Mouse (Mus musculus) C2C12 (cell line): ENCODE results near the gene Ift122. TPM values are rescaled to one million over a fixed set of nuclear protein-coding genes. Genes with fewer than 3 reads are reported as not detected.

Experiments used
- H3K27me3 ChIP-seq: one replicate; pipeline ENCODE4 v1.6.1; 2011; ENCODE audit not compliant: control insufficient read depth, insufficient read depth, insufficient read length
- H3K36me3 ChIP-seq: one replicate; pipeline ENCODE4 v1.6.1; 2011; ENCODE audit not compliant: control insufficient read depth, insufficient read depth
- H3K4me3 ChIP-seq: one replicate; pipeline ENCODE4 v1.5.1; 2011; ENCODE audit warnings: mild to moderate bottlenecking, control low read depth; ENCODE audit not compliant: poor library complexity, insufficient read depth, severe bottlenecking
- H3K79me2 ChIP-seq: one replicate; pipeline ENCODE4 v1.6.1; 2011; ENCODE audit not compliant: control insufficient read depth, insufficient read depth
- H3K79me3 ChIP-seq: one replicate; pipeline ENCODE4 v1.6.1; 2011; ENCODE audit warnings: low read depth, control low read depth
- H3ac ChIP-seq: one replicate; pipeline ENCODE3; 2011; ENCODE audit warnings: low read depth; ENCODE audit not compliant: control insufficient read depth, insufficient read length
- CEBPB ChIP-seq: IDR thresholded peaks from one replicate; pipeline ENCODE4 v1.6.1; 2011; ENCODE audit warnings: low read depth, mild to moderate bottlenecking, control low read depth, moderate library complexity
- CTCF ChIP-seq: IDR thresholded peaks from one replicate; pipeline ENCODE4 v1.5.1; 2011; ENCODE audit not compliant: control insufficient read depth, insufficient read depth, insufficient read length
- FOSL1 ChIP-seq: IDR thresholded peaks from one replicate; pipeline ENCODE4 v1.8.0; 2011; ENCODE audit warnings: mild to moderate bottlenecking, low read length; ENCODE audit not compliant: poor library complexity, insufficient read depth, severe bottlenecking
- MAX ChIP-seq: IDR thresholded peaks from one replicate; pipeline ENCODE4 v1.6.1; 2011; ENCODE audit warnings: mild to moderate bottlenecking, control low read depth
- MYOD1 ChIP-seq: IDR thresholded peaks from one replicate; pipeline ENCODE4 v1.6.1; 2011; ENCODE audit warnings: low read depth; ENCODE audit not compliant: control insufficient read depth, insufficient read length
- MYOG ChIP-seq: IDR thresholded peaks from one replicate; pipeline ENCODE4 v1.6.1; 2011; ENCODE audit not compliant: control insufficient read depth, insufficient read length; ENCODE audit errors: extremely low read depth
- USF1 ChIP-seq: IDR thresholded peaks from one replicate; pipeline ENCODE4 v1.6.1; 2011; ENCODE audit warnings: low read depth, mild to moderate bottlenecking, control low read depth, moderate library complexity
- polyA plus RNA-seq: library from polyadenylated mRNA; unstranded; fragments of >200 nt; fragmentation: generic; extraction: Trizol; gene quantifications from one replicate; pipeline ENCODE4 v1.2.1, GENCODE M21; 2012; ENCODE audit warnings: missing spikeins

Gene Ift122
- polyA plus RNA-seq, 1 experiment, result 13.4 TPM

DNA sequence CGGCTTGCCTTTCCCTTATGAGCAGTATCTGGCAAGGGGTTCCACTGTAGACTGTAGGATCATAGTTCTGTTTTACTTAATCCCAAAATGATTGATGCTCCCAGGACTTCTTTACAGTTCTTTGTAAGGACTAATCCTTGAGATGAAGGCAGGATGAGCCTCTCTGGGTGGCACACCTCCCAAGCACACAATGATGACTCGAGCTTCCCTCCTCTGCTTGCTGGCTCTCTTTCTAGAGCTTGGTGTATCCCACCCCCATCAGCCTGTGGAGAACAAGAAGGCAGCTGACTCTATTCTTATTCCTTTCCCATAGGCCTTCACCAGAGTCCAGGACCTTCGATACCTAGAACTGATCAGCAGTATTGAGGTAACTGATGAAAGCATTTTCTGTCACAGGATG is 49.3 kb downstream of the Ift122 start:
- no peaks in the 10 kb centered on the region for H3K79me2 ChIP-seq
- H3K36me3 ChIP-seq, result no peaks in the 10 kb centered on the region
- no peak overlapping the region for H3K4me3 ChIP-seq
- TF ChIP-seq CEBPB (no peak), CTCF (no peak), MAX (no peak), FOSL1 (no peak), MYOD1 (no peak)
- no peaks in the 10 kb centered on the region for H3K27me3 ChIP-seq
- no peaks in the 10 kb centered on the region for H3K79me3 ChIP-seq
- no peak overlapping the region for H3ac ChIP-seq

DNA sequence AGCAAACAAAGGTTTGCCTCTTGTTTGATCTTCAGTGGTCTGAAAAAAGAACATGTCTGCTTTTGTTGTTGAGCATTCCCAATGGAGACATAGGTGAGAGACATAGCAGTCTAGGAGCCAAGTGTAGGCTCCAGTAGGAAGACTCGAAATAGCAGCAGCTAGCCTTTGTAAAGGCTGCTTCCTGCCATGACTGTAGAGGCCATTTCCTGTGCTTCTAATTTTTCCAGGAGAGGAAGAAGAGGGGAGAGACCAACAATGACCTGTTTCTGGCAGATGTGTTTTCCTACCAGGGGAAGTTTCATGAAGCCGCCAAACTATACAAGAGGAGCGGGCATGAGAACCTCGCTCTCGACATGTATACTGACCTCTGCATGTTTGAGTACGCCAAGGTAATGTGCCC is 52.3 kb downstream of the Ift122 start:
- no peaks in the 10 kb centered on the region for H3K36me3 ChIP-seq
- no peak overlapping the region for H3ac ChIP-seq
- H3K79me2 ChIP-seq, result no peaks in the 10 kb centered on the region
- H3K4me3 ChIP-seq, result no peak overlapping the region
- no peaks in the 10 kb centered on the region for H3K27me3 ChIP-seq
- TF ChIP-seq FOSL1, result no peak
- no peak for TF ChIP-seq CTCF
- TF ChIP-seq MYOG, result no peak
- no peak for TF ChIP-seq CEBPB
- TF ChIP-seq MYOD1, result no peak
- no peak for TF ChIP-seq USF1
- no peaks in the 10 kb centered on the region for H3K79me3 ChIP-seq

DNA sequence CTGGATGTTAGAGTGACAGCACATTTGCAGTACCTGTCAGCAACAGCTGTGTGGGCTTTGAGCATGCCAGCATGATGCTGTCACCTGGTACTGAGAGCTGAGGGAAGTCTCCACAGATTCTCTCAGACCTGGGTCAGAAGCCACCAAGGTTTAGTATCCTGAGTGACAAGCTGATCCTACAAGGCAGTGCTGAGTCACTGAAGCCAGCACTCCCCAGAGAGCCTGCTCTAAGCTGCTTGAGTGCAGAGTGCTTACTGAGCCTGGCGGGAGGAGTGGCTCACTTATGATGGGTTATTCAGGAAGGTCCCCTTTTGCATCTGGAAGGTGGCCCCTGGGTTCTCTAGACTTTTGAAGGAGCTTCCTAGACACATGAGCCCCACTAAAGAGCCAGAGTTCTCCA is 53.2 kb downstream of the Ift122 start:
- no peak for TF ChIP-seq FOSL1
- peak; percentile 85 for TF ChIP-seq MYOD1

GRCm38 (mm10) chr6:115906871-115907270 is 53.6 kb downstream of the Ift122 start:
- no peak for TF ChIP-seq CEBPB
- TF ChIP-seq FOSL1, result no peak
- TF ChIP-seq USF1, result no peak
- TF ChIP-seq MYOG, result no peak
- no peak for TF ChIP-seq MYOD1
- no peak for TF ChIP-seq MAX
- no peak for TF ChIP-seq CTCF
- H3K36me3 ChIP-seq, result no peaks in the 10 kb centered on the region

More for the DNA sequence above, 53.2 kb downstream of the Ift122 start:
- Histone ChIP-seq H3K36me3 (no peaks in the 10 kb centered on the region), H3K79me3 (no peaks in the 10 kb centered on the region), H3ac (no peak overlapping the region), H3K27me3 (no peaks in the 10 kb centered on the region), H3K4me3 (no peak overlapping the region), H3K79me2 (no peaks in the 10 kb centered on the region)

DNA sequence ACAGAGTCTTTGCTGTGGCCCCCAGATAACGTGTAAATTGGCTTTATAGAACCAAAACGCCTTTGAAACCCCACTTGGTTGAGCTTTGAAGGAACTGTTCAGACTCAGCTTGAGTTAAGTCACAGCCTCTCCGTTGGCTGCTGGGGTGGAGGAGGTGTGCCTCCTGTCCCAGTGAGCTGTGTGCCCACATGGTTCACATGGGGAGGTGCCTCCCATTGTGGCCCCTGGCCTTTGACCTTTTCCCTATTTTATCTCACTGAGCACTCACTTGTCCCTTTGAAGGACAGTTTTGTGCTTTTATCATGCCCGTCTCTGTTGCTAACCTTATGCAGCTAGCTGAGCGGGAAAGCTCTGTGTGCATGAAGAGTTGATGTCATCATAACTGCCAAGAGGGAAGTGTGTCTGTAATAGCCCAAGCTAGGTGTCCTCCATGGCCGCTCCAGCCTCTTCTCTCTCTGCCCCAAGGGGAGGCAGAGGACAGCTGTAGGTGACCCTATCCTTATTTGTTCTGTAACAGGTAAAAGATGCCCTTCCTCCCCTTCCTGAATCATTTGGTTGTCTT is 55.2 kb downstream of the Ift122 start:
- no peak overlapping the region for H3K4me3 ChIP-seq
- TF ChIP-seq CEBPB, result no peak
- TF ChIP-seq MAX, result no peak
- no peak for TF ChIP-seq MYOD1
- no peak for TF ChIP-seq USF1
- TF ChIP-seq CTCF, result no peak
- no peak for TF ChIP-seq MYOG
- no peak for TF ChIP-seq FOSL1
- H3K36me3 ChIP-seq, result no peaks in the 10 kb centered on the region

More at GRCm38 (mm10) chr6:115906871-115907270, 53.6 kb downstream of the Ift122 start:
- Histone ChIP-seq H3K79me3 (no peaks in the 10 kb centered on the region), H3K79me2 (no peaks in the 10 kb centered on the region), H3K4me3 (no peak overlapping the region), H3ac (no peak overlapping the region), H3K27me3 (no peaks in the 10 kb centered on the region)

DNA sequence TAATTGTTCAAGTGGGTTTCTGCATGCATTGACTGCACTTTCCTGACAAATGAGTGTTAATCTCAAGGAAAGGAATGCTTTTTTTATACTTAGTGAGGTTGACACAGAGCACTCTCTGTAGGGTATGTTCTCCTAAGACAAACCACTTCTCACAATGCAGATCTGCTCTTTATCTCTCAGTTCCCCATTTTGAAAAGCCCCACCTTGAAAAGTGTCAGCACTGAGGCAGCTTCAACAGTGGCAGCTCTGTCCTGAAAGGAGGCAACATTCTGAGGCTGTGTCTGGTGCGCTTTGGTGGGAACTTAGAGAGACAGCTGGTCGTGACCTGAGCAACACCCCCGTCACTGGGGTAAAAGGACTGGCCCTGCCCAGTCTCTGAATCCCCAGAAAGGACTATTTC is 55.8 kb downstream of the Ift122 start:
- H3K27me3 ChIP-seq, result no peaks in the 10 kb centered on the region
- H3K79me2 ChIP-seq, result no peaks in the 10 kb centered on the region
- no peaks in the 10 kb centered on the region for H3K36me3 ChIP-seq
- no peak overlapping the region for H3K4me3 ChIP-seq
- no peak overlapping the region for H3ac ChIP-seq
- TF ChIP-seq MYOG (no peak), CTCF (no peak), USF1 (no peak), CEBPB (no peak), FOSL1 (no peak), MYOD1 (no peak), MAX (no peak)
- H3K79me3 ChIP-seq, result no peaks in the 10 kb centered on the region

More for the DNA sequence above, 55.2 kb downstream of the Ift122 start:
- Histone ChIP-seq H3ac (no peak overlapping the region), H3K79me2 (no peaks in the 10 kb centered on the region), H3K79me3 (no peaks in the 10 kb centered on the region), H3K27me3 (no peaks in the 10 kb centered on the region)
